Mouse (Mus musculus): Measurements from ENCODE around the gene Bmpr2. TPM values are rescaled to one million over a fixed set of nuclear protein-coding genes. Genes with fewer than 3 reads are reported as not detected.

The Bmpr2 gene
- polyA plus RNA-seq, 1 experiment, result 1.9 TPM

DNA sequence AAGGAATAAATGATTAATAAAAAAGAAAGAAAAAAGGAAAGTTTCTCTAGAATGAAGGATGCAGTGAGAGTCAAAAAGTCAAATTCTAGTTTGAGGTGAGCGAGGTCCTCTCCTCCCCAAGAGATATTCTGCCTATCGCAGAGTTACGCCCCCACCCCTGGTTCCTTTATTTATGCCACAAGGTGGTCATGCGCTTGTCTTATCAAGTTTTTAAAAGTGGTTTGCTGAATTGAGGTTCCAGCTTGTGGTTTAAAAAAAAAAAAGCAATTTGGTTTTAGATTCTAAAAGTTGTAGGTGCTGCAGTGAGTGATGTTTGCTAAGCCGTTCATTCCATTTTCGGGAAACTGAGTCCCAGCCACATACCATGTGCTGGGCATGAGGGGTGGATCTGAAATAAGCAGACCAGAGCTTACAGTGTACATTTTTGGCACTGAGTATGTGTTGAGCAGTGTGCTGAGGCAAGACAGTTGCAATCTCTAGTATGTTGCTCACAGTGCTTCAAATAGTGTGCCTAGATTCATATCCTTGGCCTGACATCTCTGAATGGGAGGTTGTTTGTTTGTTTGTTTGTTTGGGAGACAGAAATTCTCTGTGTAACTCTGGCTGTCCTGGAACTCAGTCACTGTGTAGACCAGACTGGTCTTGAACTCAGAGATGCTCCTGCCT, 141.6 kb downstream of the Bmpr2 start:
- H3K4me3 ChIP-seq (ENCODE audit: low read depth, low read length), result no peak overlapping the region
- H3K27me3 ChIP-seq (ENCODE audit: control insufficient read depth, insufficient read depth, low read length), result no peaks in the 10 kb centered on the region
- no peak overlapping the region for H3K27ac ChIP-seq (ENCODE audit: insufficient read depth, low read depth, low read length)
- 94% methylated on average over 6 of the region's 6 CpGs for WGBS
- no peaks in the 10 kb centered on the region for H3K36me3 ChIP-seq (ENCODE audit: control insufficient read depth, insufficient read depth, low read length)
- peaks cover 15% of the 10 kb centered on the region for H3K4me1 ChIP-seq (ENCODE audit: control insufficient read depth, insufficient read depth, insufficient read length, low read length)
- no peak for TF ChIP-seq POLR2A (IDR thresholded peaks at IDR 0.05; ENCODE audit: low read depth, low read length)
- no peak for TF ChIP-seq CTCF (IDR thresholded peaks at IDR 0.05; ENCODE audit: extremely low read depth, insufficient read length, insufficient replicate concordance, low read depth, low read length)

DNA sequence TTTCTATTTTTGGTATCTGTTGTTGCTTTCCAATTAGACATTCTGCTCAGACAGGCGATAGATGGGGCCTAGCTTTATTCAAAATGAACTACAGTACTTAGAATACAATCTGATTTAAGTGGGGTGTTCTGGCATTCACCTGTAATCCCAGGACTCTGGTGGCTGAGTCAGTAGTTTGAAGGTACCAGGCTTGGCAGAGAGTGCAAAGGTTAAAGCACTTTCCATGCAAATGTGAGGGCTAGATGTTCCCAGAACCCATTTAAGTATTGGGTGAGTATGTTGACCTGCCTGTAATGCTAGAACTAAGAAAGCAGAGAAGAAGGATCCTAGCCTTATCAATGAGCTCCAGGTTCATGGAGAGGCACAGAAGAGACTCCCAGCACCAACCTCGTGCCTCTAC, 142.7 kb downstream of the Bmpr2 start:
- Histone ChIP-seq H3K4me1 (ENCODE audit: control insufficient read depth, insufficient read depth, insufficient read length, low read length) (peaks cover 15% of the 10 kb centered on the region), H3K4me3 (ENCODE audit: low read depth, low read length) (no peak overlapping the region), H3K36me3 (ENCODE audit: control insufficient read depth, insufficient read depth, low read length) (no peaks in the 10 kb centered on the region), H3K27ac (ENCODE audit: insufficient read depth, low read depth, low read length) (no peak overlapping the region), H3K27me3 (ENCODE audit: control insufficient read depth, insufficient read depth, low read length) (no peaks in the 10 kb centered on the region)
- WGBS, result 54% methylated on average over 2 of the region's 2 CpGs
- no peak for TF ChIP-seq CTCF (IDR thresholded peaks at IDR 0.05; ENCODE audit: extremely low read depth, insufficient read length, insufficient replicate concordance, low read depth, low read length)

GRCm38 (mm10) chr1:59906819-59907521, 143.8 kb downstream of the Bmpr2 start:
- 75% methylated on average over 13 of the region's 13 CpGs for WGBS
- Histone ChIP-seq H3K27me3 (ENCODE audit: control insufficient read depth, insufficient read depth, low read length) (no peaks in the 10 kb centered on the region), H3K36me3 (ENCODE audit: control insufficient read depth, insufficient read depth, low read length) (no peaks in the 10 kb centered on the region), H3K4me1 (ENCODE audit: control insufficient read depth, insufficient read depth, insufficient read length, low read length) (peaks cover 11% of the 10 kb centered on the region), H3K27ac (ENCODE audit: insufficient read depth, low read depth, low read length) (no peak overlapping the region), H3K4me3 (ENCODE audit: low read depth, low read length) (no peak overlapping the region)
- TF ChIP-seq POLR2A (IDR thresholded peaks at IDR 0.05; ENCODE audit: low read depth, low read length), result no peak
- no peak for TF ChIP-seq CTCF (IDR thresholded peaks at IDR 0.05; ENCODE audit: extremely low read depth, insufficient read length, insufficient replicate concordance, low read depth, low read length)

GRCm38 (mm10) chr1:59907700-59908099, 144.5 kb downstream of the Bmpr2 start:
- WGBS, result 11% methylated on average over 2 of the region's 2 CpGs
- no peak overlapping the region for H3K4me3 ChIP-seq (ENCODE audit: low read depth, low read length)
- no peaks in the 10 kb centered on the region for H3K36me3 ChIP-seq (ENCODE audit: control insufficient read depth, insufficient read depth, low read length)
- H3K27ac ChIP-seq (ENCODE audit: insufficient read depth, low read depth, low read length), result no peak overlapping the region
- no peaks in the 10 kb centered on the region for H3K27me3 ChIP-seq (ENCODE audit: control insufficient read depth, insufficient read depth, low read length)
- no peak for TF ChIP-seq CTCF (IDR thresholded peaks at IDR 0.05; ENCODE audit: extremely low read depth, insufficient read length, insufficient replicate concordance, low read depth, low read length)
- no peak for TF ChIP-seq POLR2A (IDR thresholded peaks at IDR 0.05; ENCODE audit: low read depth, low read length)
- peaks cover 8% of the 10 kb centered on the region; the same call in 1 of the 2 replicates for H3K4me1 ChIP-seq (ENCODE audit: control insufficient read depth, insufficient read depth, insufficient read length, low read length)

GRCm38 (mm10) chr1:59910941-59911340, 147.7 kb downstream of the Bmpr2 start:
- TF ChIP-seq CTCF (IDR thresholded peaks at IDR 0.05; ENCODE audit: extremely low read depth, insufficient read length, insufficient replicate concordance, low read depth, low read length) (no peak), POLR2A (IDR thresholded peaks at IDR 0.05; ENCODE audit: low read depth, low read length) (no peak)
- 91% methylated on average over 1 of the region's 1 CpGs for WGBS
- no peaks in the 10 kb centered on the region for H3K36me3 ChIP-seq (ENCODE audit: control insufficient read depth, insufficient read depth, low read length)

GRCm38 (mm10) chr1:59912413-59913157, 149.4 kb downstream of the Bmpr2 start, which contains the start of gene Fam117b:
Gene Fam117b, plus strand, starts transcription at chr1:59913006.
- Histone ChIP-seq H3K4me1 (ENCODE audit: control insufficient read depth, insufficient read depth, insufficient read length, low read length) (peaks cover 5% of the 10 kb centered on the region), H3K27ac (ENCODE audit: insufficient read depth, low read depth, low read length) (peak within 1 kb of the TSS; percentile 88), H3K4me3 (ENCODE audit: low read depth, low read length) (peak within 1 kb of the TSS; percentile 99), H3K36me3 (ENCODE audit: control insufficient read depth, insufficient read depth, low read length) (no peaks in the 10 kb centered on the region), H3K27me3 (ENCODE audit: control insufficient read depth, insufficient read depth, low read length) (no peaks in the 10 kb centered on the region)
- TF ChIP-seq CTCF (IDR thresholded peaks at IDR 0.05; ENCODE audit: extremely low read depth, insufficient read length, insufficient replicate concordance, low read depth, low read length) (no peak), POLR2A (IDR thresholded peaks at IDR 0.05; ENCODE audit: low read depth, low read length) (peak; percentile 63; the same call in 1 of the 2 replicates)
- 2% methylated on average over 72 of the region's 72 CpGs for WGBS

More at GRCm38 (mm10) chr1:59910941-59911340, 147.7 kb downstream of the Bmpr2 start:
- H3K27me3 ChIP-seq (ENCODE audit: control insufficient read depth, insufficient read depth, low read length), result no peaks in the 10 kb centered on the region
- no peak overlapping the region for H3K27ac ChIP-seq (ENCODE audit: insufficient read depth, low read depth, low read length)
- no peak overlapping the region for H3K4me3 ChIP-seq (ENCODE audit: low read depth, low read length)
- peaks cover 9% of the 10 kb centered on the region for H3K4me1 ChIP-seq (ENCODE audit: control insufficient read depth, insufficient read depth, insufficient read length, low read length)
